Mouse (Mus musculus) embryo, embryonic 11.5 days (tissue): ENCODE results near the gene Tex2.

ENCODE experiments used
- DNase-seq: peaks from one replicate; pipeline ENCODE4 v3.0.0-alpha.2; 2012; ENCODE audit warnings: low read depth, low spot score

Gene Tex2

DNA sequence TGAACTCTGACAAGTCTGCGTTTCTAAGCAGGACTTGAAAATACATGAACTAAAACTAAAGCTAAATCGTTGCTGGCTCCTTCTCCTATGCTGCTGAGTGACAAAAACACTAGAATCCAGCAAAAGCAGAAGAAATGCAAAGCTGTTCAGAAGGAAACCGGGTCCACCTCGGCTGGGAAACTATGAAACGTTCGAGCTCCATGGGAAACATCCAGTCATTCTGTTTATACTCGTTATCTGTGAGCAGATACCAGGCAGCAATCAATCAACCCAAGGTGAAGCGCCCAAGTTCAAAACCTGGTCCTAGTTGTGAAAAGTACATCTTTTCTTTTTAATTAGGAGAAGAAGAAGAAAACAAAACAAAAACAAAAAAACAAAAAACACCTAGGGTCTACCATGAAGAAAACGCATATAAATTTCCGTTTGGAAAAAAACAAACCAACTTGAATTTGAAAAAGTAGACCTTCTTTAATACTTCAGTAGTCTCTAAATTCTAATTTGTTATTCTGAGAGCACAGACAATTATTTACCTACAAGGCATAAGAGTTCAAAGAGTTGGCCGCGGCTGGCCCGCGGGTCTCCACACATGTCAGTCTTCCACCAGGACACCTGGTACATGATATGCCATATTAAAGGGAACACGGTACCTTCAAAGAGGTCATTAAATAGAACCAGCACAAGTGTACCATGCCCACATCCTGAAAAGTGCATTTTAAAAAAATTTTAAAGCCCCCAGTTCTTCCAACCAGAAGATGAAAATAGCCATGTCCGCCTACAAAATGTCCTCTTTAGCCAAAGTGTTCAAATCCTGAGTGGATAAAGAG, 127.0 kb downstream of the Tex2 start:
- DNase-seq = no peak

DNA sequence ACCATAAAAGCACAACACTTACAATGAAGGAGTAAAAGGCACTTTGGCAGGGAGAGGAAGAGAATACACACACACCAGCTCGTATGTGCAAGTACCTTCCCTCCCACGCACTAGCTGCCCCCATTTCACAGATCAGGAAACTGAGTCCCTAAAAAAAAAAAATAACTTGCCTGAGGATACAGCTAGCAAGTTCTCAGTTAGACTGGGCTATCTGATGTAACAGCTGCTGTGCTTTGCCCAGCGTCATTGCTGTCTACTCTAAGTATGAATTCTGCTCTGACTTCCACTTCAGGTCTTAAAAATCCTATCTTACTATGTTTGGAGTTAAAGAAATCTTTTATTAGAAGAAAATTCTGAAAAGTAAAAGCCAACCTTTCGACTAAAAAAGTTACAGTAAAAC, 127.6 kb downstream of the Tex2 start:
- no peak for DNase-seq

DNA sequence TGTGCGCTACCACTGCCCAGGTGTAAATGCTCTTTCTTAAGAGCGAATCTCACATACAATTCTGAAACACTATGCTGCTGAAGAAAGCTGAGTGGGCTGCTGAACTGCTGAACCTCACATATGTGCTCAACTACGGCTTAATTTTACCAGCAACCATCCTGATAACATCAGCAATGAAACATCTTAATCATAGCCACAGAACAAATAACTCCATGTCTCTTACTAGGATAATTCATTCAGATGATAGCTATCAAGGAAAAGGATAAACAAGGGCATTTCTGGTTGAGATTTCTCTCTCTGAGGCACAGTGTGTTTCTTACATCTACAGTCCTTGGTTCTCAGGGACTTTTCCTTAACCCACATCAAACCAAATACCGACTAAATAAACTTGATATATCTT, 128.3 kb downstream of the Tex2 start:
- DNase-seq = no peak

DNA sequence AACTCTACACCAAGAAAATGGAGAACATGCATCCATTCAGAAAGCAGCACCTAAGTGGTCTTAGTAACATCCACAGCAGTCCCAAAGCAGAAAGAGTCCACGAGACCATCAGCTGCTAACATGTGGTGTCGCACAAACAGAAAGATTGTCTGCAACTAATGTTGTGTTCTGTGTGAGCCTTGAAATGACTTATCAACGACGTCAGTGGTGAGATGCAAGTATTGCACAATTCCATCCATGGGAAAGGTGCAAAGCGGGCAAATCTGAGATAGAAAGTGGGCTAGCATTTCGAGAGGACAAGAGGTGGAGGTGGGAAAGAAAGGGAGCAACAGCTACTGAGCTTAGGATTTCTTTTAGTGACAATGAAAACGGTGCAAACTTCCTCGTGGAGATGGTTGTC, 130.4 kb downstream of the Tex2 start:
- no peak for DNase-seq

DNA sequence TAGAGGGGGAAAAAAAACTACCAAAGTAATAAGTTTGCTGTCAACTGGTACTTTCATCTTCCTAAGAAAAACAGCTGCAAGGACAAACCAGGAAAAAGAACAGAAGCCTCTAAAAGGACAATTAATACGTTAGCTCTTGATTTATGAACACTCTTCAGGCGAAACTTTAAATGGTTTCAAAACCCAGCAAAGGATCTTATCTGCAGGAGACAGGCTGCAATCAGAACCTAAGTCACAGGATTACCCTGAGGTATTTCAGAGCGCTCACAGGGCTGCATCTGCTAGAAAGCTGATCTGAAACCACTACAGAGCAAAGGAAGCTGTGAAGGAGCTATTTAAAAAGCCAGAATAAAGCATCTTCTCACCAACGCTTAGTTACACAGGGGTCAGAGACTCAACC, 131.6 kb downstream of the Tex2 start:
- no peak for DNase-seq

DNA sequence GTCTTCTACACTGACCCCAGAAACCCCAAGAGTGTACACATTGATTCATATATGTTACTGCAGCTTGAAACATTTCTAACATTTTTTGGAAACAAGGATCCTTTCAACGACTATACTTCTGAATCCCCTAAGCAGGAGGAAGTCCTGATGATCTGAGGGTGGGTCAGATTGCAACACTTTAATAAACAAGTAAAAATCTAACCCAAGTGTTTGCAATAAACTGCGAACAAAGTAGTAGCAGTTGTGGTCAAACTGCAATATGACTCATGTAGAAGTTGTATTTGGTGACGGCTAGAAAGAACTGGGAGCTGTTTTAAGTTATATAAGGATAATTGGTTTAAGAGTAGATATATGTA, 132.7 kb downstream of the Tex2 start:
- DNase-seq = no peak

DNA sequence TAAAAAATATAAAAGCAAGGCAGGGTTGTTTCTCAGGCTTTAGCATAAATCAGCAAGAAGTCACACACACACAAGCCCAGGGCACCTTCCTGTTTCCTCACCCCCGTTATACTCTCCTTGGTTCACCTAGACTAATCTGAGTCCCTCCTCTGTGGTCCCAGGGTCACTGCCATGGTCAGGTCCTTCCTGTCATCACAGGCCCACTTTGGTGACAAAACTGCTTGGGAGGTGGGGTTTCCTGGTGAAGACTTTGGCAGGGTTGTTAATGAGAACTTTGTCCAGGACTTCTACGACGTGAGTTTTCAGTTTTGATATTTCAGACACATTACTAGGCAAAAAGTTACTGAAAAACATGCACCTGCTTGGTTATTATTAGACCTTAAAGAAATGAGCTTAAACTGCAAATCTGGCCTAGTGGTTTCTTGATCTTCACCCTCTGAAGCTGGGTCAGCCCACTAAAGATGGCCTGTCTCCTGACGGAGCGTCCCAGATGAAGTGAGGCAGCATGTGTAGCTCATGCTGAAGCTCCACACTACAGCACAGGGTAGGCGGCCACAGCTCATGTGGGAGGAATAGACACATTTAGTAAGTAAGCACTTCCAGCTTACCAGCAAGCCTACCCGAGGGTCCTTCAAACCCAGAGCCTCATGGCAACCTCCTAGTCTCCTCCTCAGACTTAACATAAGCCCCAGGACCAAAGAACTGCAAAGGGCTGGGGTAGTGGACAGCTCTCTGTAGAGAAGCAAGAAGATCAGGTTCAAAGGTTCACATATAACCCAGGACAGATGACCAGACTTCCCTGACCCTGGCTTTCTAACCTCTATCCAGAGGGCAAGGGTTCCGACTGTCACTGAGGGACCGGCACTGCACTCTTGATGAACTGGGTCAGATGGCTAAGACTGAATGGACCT, 133.3 kb downstream of the Tex2 start:
- no peak for DNase-seq

DNA sequence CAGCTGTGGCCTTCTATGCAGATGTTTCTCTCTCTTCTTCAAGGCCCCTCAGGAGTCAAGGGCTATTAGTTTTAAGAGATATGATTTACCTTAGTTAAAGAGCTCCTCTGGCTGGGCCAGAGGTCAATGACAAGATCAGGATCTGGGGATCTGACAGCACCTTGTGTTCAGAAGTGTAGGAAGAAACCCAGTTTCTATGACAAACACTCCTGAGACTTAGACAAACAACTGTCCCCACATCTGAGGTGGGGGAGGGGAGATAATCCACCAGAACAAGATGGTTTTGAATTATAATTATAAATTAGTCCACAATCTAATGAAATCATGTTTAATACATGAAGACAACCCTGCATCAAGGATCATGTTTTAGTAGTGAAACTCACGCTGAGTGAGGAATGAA, 134.5 kb downstream of the Tex2 start:
- no peak for DNase-seq

DNA sequence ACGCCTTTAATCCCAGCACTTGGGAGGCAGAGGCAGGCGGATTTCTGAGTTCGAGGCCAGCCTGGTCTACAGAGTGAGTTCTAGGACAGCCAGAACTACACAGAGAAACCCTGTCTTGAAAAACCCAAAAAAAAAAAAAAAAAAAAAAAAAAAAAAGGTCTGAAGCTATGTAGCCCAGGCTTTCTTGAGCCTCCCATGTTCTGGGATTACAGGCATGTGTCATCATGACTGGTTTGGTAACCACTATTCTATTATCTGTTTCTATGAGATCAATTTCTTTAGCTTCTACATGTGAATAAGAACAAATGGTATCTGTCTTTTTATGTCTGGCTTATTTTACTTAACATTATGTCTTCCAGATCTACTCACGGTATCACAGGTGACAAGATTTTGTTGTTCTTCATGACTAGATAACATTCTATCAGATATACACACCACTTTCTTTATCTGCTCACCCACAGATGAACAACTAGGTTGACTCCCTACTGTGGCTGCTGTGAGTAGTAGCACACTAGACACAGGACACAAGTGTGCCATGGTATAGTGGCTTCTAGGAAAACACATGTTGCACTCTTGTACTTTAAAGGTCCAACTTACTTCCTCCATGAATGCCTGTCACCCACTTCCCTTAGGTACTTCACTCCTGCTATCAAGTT, 135.6 kb downstream of the Tex2 start:
- no peak for DNase-seq

DNA sequence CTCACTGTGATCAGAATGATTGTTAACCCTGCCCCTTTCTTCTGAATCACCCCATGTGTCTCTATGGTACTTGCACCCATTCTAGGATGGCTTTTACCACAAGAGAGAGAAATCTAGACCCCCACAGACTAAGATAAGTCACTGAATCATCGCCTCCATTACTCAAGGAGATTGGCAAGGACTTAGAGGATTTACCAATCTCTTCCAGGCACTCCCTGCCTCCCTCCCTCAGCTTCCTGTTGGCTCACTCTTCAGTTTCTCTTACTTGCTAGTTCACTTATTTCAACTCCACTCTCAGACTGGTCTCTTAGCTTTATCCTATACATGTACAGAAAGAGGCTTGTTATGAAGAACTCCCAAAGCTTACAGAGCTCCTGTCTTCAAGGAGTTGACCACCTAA, 137.9 kb downstream of the Tex2 start:
- DNase-seq = no peak

DNA sequence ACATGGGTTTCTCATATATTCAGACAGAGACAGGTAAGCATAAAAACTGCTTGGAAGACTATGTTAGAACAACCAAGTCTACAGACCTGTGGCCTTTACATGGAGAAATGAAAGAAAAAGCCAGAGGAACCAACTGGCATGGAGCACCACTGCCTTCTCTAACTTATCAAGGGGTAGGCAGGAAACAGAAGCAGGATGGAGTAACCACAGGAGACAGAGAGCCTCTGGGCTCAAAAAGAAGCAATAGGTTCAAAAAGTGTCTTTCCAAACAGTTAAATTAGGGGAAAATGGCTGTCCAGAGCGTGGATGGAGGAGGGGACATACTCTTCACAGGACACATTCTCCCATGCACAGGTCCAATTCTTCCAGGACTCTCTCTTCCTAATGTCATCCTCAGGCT, 141.6 kb downstream of the Tex2 start:
- no peak for DNase-seq

DNA sequence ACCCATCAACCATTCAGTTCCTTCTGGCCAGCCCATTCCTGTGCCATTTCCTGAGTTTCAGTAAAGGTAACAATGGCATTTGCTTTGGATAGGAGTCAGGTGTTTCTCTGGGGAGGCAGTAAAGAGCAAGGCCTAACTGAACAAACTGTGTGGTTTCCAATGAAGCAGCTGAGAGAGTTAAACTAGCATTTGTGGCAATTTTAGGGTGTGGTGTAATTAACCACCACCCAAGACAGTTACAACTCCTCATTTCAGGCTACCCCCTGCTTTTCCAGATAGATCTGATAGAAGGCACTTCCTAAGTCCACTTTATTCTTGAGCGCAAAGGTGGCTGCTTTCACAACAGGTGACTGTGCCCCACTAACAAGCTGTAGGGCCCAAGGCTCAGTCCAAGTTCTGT, 144.7 kb downstream of the Tex2 start:
- no peak for DNase-seq

DNA sequence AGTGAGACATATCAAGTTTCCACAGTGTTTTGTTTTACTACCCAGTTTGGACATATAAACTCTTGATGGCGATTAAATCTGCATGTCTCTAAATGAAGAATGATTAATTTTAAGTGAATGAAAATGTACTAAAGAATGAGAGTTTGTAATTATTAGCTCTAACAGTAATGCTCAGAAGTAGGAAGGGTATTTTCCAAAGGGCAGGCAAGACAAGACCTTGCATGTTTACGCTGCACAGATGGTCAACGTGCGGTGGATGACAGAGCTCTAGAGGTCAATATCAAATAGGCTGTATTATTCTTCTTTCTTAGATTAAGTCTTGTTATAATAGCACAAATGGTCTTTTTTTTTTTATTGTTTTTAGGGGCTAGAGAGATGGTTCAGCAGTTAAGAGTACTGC, 147.3 kb downstream of the Tex2 start:
- no peak for DNase-seq

DNA sequence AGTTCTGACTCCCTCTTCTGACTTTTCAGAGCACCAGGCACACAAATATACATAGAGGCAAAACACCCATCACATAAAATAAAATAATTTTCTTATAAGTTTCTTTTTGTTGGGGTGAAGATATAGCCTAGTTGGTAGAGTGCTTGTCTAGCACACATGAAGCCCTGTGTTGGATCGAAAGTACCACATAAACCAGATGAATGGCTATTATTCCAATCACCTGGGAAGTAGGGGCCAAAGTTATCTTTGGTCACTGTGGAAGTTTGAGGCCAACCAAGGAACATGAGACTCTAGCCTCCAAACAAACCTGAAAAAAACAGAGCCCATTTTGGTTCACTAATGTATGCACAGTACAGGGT, 147.7 kb downstream of the Tex2 start:
- no peak for DNase-seq

DNA sequence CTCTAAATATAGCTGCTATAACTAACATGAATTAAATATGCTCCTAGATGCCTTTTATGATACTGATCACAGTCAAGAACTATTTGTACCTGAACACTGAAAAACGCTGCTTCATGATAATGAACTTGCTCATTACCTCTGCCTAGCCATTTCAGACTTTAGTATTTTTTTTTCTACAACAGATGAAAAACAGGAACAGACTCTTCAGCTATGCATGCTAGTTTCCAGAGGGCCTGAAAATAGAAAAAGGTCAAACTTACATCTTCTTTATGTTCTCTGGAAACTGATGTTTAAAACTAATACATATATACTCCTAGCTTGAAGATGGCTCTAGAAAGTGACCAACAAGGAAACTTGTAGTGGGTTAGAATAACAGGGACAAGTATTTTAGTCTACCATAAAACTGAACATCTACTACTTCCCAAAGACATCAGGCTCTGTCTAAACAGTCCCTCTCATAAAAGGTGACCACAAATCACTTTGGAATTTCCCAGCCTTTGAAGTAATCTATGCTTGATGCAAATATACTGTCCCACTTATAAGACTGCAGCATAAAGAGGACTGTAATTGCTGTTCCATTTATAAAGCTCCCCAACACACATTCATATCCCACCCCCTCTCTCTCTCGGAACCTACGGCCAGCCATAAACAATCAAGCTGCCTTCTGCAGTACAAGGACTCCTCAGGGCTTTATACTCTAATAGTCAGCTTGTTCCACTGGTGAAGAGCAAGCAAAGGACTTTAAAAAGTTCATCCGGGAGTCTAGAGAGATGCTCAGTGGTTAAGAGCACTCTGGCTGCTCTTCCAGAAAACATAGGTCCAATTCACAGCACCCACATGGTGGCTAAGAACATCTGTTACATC, 148.3 kb downstream of the Tex2 start:
- no peak for DNase-seq

DNA sequence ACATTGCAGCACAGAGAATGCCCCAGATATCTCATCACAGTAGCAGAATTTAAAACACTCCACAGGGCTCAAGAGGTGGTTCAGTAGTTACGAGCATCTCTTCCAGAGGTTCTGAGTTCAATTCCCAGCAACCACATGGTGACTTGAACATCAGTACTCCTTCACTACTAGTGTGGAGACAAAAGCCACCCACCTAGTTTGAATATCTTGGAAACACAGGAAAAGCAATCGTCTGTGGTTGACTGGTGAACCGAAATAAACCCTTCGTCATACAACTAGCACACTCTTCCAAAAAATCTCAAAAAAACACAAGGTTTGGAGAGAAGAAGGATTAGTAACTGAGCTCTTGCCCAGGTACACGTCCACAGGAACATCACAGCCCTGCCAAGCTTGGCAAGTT, 149.4 kb downstream of the Tex2 start:
- no peak for DNase-seq

DNA sequence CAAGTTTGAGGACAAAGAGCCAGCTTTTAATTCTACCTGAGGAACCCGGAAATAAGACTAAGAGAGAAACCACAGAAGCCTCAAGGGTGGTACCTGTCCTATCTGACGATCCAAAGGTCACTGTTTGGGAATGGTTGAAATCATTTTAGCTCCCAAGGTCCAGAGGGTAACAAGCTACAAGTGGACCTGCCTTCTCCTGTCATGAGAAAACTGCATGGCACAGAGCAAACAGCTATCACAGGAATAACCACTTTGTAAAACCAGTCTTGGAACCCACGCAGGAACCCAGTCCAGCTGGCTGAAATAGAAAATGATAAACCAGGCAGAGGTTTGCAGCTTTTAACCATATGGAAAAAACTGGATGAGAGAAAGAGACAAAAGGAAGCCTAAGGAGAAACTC, 150.9 kb downstream of the Tex2 start:
- no peak for DNase-seq

DNA sequence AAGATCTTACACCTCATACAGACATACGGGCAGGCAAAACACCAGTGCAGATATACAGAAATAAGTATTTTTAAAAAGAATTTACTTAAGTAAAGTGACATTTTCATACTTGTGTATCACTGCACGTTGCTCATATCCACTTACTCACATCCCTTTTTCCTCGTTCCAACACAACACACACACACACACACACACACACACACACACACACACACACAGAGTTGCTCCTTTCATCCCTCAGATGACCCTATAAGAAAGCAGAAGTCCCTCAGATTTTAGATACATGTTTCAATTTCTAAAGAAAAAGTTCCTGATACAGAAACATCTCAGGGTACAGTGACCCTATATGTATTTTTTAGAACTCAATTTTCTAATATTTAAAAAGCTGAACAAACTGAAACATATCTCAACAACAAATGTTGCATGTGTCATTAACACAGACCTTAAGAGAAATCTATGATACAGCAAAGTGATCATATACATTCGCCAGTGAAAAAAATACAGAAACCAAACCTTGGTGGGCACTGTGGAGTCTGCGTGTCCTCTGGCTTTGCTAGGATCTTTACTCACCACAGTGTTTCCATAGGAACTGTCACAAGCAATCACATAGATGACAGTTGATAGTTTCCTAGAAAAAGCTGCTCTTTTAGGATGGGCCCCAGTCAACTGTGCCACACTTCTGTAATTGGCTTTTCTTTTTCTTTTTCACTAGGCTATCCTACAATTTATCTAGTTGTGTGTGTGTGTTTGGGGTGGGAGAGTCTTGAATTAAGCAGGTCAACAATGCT, 151.9 kb downstream of the Tex2 start:
- no peak for DNase-seq

DNA sequence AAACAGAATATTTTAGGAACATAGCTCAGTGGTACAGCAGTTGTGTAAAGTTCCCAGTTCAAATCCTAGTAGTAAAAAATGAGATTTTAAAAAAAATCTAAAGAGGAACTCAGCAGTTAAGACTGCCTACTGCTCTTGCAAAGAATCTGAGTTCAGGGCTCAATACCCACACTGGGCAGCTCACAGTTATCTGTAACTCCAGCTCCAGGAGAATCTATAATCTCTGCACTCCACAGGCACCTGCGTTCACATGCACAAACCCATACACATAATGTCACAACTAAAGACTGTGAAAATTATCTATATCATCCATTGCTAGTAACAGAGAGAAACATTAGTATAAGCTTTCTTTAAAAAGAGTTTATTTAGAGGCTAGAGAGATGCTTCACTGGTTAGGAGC, 152.6 kb downstream of the Tex2 start:
- no peak for DNase-seq

DNA sequence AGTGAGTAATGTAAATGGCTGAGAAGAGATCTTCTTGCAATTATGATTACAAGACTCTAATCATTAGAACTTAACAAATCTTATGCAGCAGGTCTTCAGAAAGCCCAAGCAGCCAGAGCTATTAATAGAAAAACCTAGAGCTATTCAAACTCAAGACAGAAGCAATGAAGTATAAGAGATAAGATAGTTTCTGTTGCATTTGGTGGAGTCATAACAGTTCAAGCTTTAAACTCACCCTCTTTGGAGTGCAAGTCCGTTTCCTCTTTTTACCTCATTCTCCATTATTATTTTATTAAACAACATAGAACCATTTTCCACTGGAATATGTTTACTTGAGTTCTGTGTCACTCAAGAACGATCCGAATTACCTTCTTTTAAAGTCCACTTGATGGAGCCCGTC, 154.7 kb downstream of the Tex2 start:
- no peak for DNase-seq
